Mouse (Mus musculus): ENCODE results near the gene Psmc3.

GRCm38 (mm10) chr2:91080784-91081513 lies 27.1 kb downstream of the Psmc3 start:
- TF ChIP-seq CTCF (IDR thresholded peaks at IDR 0.05; ENCODE audit: insufficient read depth, low read depth, low read length) (no peak), POLR2A (IDR thresholded peaks at IDR 0.05; ENCODE audit: insufficient read depth, low read depth, low read length) (no peak)

Data from olfactory bulb, adult 2 months (tissue).